Mouse (Mus musculus) Muller cell, postnatal 12 days (primary cell): ENCODE measurements around the gene Gm6657.

ENCODE experiments used
- DNase-seq: peaks from one replicate; pipeline ENCODE4 v3.0.0-alpha.2; 2015; ENCODE audit errors: inconsistent ontology term

The Gm6657 gene

GRCm38 (mm10) chr12:78193942-78194341 lies at the start of gene Gm6657:
Gm6657 (plus strand) TSS chr12:78194242.
- DNase-seq, result no peak

- DNase-seq, result no peak
Measured at GRCm38 (mm10) chr12:78153308-78154002, 40.6 kb upstream of the Gm6657 start.

GRCm38 (mm10) chr12:78170178-78170577 lies 23.9 kb upstream of the Gm6657 start:
- no peak for DNase-seq

GRCm38 (mm10) chr12:78173945-78174344 lies 20.1 kb upstream of the Gm6657 start:
- DNase-seq, result no peak

GRCm38 (mm10) chr12:78174671-78175070 lies 19.4 kb upstream of the Gm6657 start:
- no peak for DNase-seq

GRCm38 (mm10) chr12:78181452-78181851 lies 12.6 kb upstream of the Gm6657 start:
- no peak for DNase-seq

GRCm38 (mm10) chr12:78195368-78195767 lies 1.3 kb downstream of the Gm6657 start:
- DNase-seq, result no peak

- no peak for DNase-seq
Measured at GRCm38 (mm10) chr12:78203646-78204045, 9.6 kb downstream of the Gm6657 start.

GRCm38 (mm10) chr12:78205915-78206570 lies 12.0 kb downstream of the Gm6657 start:
- DNase-seq, result peak; percentile 69

- no peak for DNase-seq
Measured at GRCm38 (mm10) chr12:78206571-78206960, 12.5 kb downstream of the Gm6657 start.

GRCm38 (mm10) chr12:78209856-78210255 lies 15.8 kb downstream of the Gm6657 start:
- DNase-seq, result no peak

GRCm38 (mm10) chr12:78215490-78215889 lies 21.4 kb downstream of the Gm6657 start:
- no peak for DNase-seq

- no peak for DNase-seq
Measured at GRCm38 (mm10) chr12:78219191-78219825, 25.3 kb downstream of the Gm6657 start.

- DNase-seq, result peak; percentile 97
Measured at GRCm38 (mm10) chr12:78225707-78226518, 31.9 kb downstream of the Gm6657 start, which contains the start of gene Gphn. Gphn (plus strand) TSS chr12:78226379.

- peak; percentile 97 for DNase-seq
Measured at GRCm38 (mm10) chr12:78226519-78226875, 32.5 kb downstream of the Gm6657 start.

- peak; percentile 68 for DNase-seq
Measured at GRCm38 (mm10) chr12:78227021-78227932, 33.2 kb downstream of the Gm6657 start.

- peak; percentile 11 for DNase-seq
Measured at GRCm38 (mm10) chr12:78228139-78228538, 34.1 kb downstream of the Gm6657 start.

GRCm38 (mm10) chr12:78232560-78232959 lies 38.5 kb downstream of the Gm6657 start:
- no peak for DNase-seq

- DNase-seq, result peak; percentile 46
Measured at GRCm38 (mm10) chr12:78248366-78248765, 54.3 kb downstream of the Gm6657 start.

GRCm38 (mm10) chr12:78249151-78249550 lies 55.1 kb downstream of the Gm6657 start:
- DNase-seq, result peak; percentile 38
